Mouse (Mus musculus): Measurements from ENCODE around the gene Bbs9. TPM values are rescaled to one million over a fixed set of nuclear protein-coding genes. Genes with fewer than 3 reads are reported as not detected.

The Bbs9 gene
- polyA plus RNA-seq, 1 experiment: 17.9 TPM

DNA sequence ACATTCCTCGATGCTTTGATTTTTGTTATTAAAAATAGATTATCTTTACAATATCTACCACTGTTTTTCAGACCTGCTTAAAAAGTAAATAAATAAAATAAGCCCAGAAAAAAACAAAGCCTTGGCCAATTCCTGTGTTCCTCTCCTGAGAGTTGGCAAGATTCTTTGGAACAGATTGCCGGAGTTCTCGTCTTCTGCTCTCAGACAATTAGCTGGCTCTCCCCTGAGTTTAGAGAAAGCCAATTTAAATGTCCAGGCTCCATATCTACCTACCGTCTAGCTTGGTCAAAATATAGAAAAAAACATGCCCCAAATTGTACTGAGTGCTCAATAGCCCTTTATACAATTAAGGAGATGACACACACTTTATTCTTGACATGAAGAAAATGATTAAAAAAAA is 284.9 kb downstream of the Bbs9 start:
- Histone ChIP-seq H3K9me3 (replicated peaks; ENCODE audit: control insufficient read depth, insufficient read depth, low read length, poor library complexity, severe bottlenecking) (no peaks in the 10 kb centered on the region), H3K4me3 (ENCODE audit: low read depth, low read length) (no peak overlapping the region), H3K27me3 (ENCODE audit: control insufficient read depth, insufficient read depth, low read length, poor library complexity, severe bottlenecking) (no peaks in the 10 kb centered on the region), H3K27ac (ENCODE audit: insufficient read depth, low read length) (no peak overlapping the region), H3K9ac (ENCODE audit: low read depth, poor library complexity, severe bottlenecking) (no peak overlapping the region), H3K36me3 (ENCODE audit: control insufficient read depth, insufficient read depth, low read length, poor library complexity, severe bottlenecking) (no peaks in the 10 kb centered on the region), H3K4me1 (ENCODE audit: control insufficient read depth, insufficient read depth, low read length) (no peaks in the 10 kb centered on the region)
- TF ChIP-seq CTCF (IDR thresholded peaks at IDR 0.05; ENCODE audit: low read depth, low read length) (no peak), POLR2A (IDR thresholded peaks at IDR 0.05; ENCODE audit: insufficient read depth, low read length) (no peak), EP300 (IDR thresholded peaks at IDR 0.05; ENCODE audit: insufficient read depth, low read depth, low read length) (no peak)

DNA sequence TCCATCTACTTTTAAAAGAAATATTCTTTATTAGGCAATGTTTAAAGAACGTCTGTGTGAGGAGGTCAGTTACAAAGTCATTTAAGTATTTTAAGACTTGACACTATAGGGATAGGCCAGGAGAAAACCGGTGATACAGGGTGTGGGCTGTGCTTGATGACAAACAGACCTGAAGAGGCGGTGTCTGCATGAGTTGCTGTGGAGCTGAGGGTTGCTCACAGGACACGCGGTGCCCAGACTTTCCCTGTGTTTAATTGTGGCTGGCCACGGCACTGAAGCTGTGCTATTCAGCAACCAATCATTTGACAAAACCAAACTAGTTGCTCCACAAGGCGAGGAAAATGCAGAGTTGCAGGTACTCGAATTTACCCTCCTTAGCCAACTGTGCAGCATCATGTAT is 286.0 kb downstream of the Bbs9 start:
- H3K4me3 ChIP-seq (ENCODE audit: low read depth, low read length): no peak overlapping the region
- no peaks in the 10 kb centered on the region for H3K9me3 ChIP-seq (replicated peaks; ENCODE audit: control insufficient read depth, insufficient read depth, low read length, poor library complexity, severe bottlenecking)
- H3K9ac ChIP-seq (ENCODE audit: low read depth, poor library complexity, severe bottlenecking): no peak overlapping the region
- no peak overlapping the region for H3K27ac ChIP-seq (ENCODE audit: insufficient read depth, low read length)
- TF ChIP-seq CTCF (IDR thresholded peaks at IDR 0.05; ENCODE audit: low read depth, low read length) (no peak), EP300 (IDR thresholded peaks at IDR 0.05; ENCODE audit: insufficient read depth, low read depth, low read length) (no peak), POLR2A (IDR thresholded peaks at IDR 0.05; ENCODE audit: insufficient read depth, low read length) (no peak)
- H3K36me3 ChIP-seq (ENCODE audit: control insufficient read depth, insufficient read depth, low read length, poor library complexity, severe bottlenecking): no peaks in the 10 kb centered on the region
- no peaks in the 10 kb centered on the region for H3K27me3 ChIP-seq (ENCODE audit: control insufficient read depth, insufficient read depth, low read length, poor library complexity, severe bottlenecking)
- H3K4me1 ChIP-seq (ENCODE audit: control insufficient read depth, insufficient read depth, low read length): no peaks in the 10 kb centered on the region

- TF ChIP-seq EP300 (IDR thresholded peaks at IDR 0.05; ENCODE audit: insufficient read depth, low read depth, low read length) (no peak), CTCF (IDR thresholded peaks at IDR 0.05; ENCODE audit: low read depth, low read length) (no peak), POLR2A (IDR thresholded peaks at IDR 0.05; ENCODE audit: insufficient read depth, low read length) (no peak)
Observed at GRCm38 (mm10) chr9:22765618-22766220, 290.2 kb downstream of the Bbs9 start.

GRCm38 (mm10) chr9:22767154-22767553 is 291.6 kb downstream of the Bbs9 start:
- no peaks in the 10 kb centered on the region for H3K36me3 ChIP-seq (ENCODE audit: control insufficient read depth, insufficient read depth, low read length, poor library complexity, severe bottlenecking)
- no peaks in the 10 kb centered on the region for H3K9me3 ChIP-seq (replicated peaks; ENCODE audit: control insufficient read depth, insufficient read depth, low read length, poor library complexity, severe bottlenecking)
- no peak overlapping the region for H3K9ac ChIP-seq (ENCODE audit: low read depth, poor library complexity, severe bottlenecking)
- H3K27ac ChIP-seq (ENCODE audit: insufficient read depth, low read length): no peak overlapping the region
- H3K4me3 ChIP-seq (ENCODE audit: low read depth, low read length): no peak overlapping the region
- no peak for TF ChIP-seq POLR2A (IDR thresholded peaks at IDR 0.05; ENCODE audit: insufficient read depth, low read length)
- no peak for TF ChIP-seq EP300 (IDR thresholded peaks at IDR 0.05; ENCODE audit: insufficient read depth, low read depth, low read length)
- TF ChIP-seq CTCF (IDR thresholded peaks at IDR 0.05; ENCODE audit: low read depth, low read length): no peak
- no peaks in the 10 kb centered on the region for H3K27me3 ChIP-seq (ENCODE audit: control insufficient read depth, insufficient read depth, low read length, poor library complexity, severe bottlenecking)
- no peaks in the 10 kb centered on the region for H3K4me1 ChIP-seq (ENCODE audit: control insufficient read depth, insufficient read depth, low read length)

More at GRCm38 (mm10) chr9:22765618-22766220, 290.2 kb downstream of the Bbs9 start:
- Histone ChIP-seq H3K27me3 (ENCODE audit: control insufficient read depth, insufficient read depth, low read length, poor library complexity, severe bottlenecking) (no peaks in the 10 kb centered on the region), H3K4me3 (ENCODE audit: low read depth, low read length) (no peak overlapping the region), H3K9ac (ENCODE audit: low read depth, poor library complexity, severe bottlenecking) (no peak overlapping the region), H3K4me1 (ENCODE audit: control insufficient read depth, insufficient read depth, low read length) (no peaks in the 10 kb centered on the region), H3K36me3 (ENCODE audit: control insufficient read depth, insufficient read depth, low read length, poor library complexity, severe bottlenecking) (no peaks in the 10 kb centered on the region), H3K27ac (ENCODE audit: insufficient read depth, low read length) (no peak overlapping the region), H3K9me3 (replicated peaks; ENCODE audit: control insufficient read depth, insufficient read depth, low read length, poor library complexity, severe bottlenecking) (no peaks in the 10 kb centered on the region)

- no peak overlapping the region for H3K27ac ChIP-seq (ENCODE audit: insufficient read depth, low read length)
- H3K4me3 ChIP-seq (ENCODE audit: low read depth, low read length): no peak overlapping the region
- no peaks in the 10 kb centered on the region for H3K36me3 ChIP-seq (ENCODE audit: control insufficient read depth, insufficient read depth, low read length, poor library complexity, severe bottlenecking)
- no peaks in the 10 kb centered on the region for H3K4me1 ChIP-seq (ENCODE audit: control insufficient read depth, insufficient read depth, low read length)
- H3K27me3 ChIP-seq (ENCODE audit: control insufficient read depth, insufficient read depth, low read length, poor library complexity, severe bottlenecking): no peaks in the 10 kb centered on the region
- no peaks in the 10 kb centered on the region for H3K9me3 ChIP-seq (replicated peaks; ENCODE audit: control insufficient read depth, insufficient read depth, low read length, poor library complexity, severe bottlenecking)
- no peak overlapping the region for H3K9ac ChIP-seq (ENCODE audit: low read depth, poor library complexity, severe bottlenecking)
- TF ChIP-seq EP300 (IDR thresholded peaks at IDR 0.05; ENCODE audit: insufficient read depth, low read depth, low read length): no peak
- TF ChIP-seq POLR2A (IDR thresholded peaks at IDR 0.05; ENCODE audit: insufficient read depth, low read length): no peak
- no peak for TF ChIP-seq CTCF (IDR thresholded peaks at IDR 0.05; ENCODE audit: low read depth, low read length)
Observed at GRCm38 (mm10) chr9:22767860-22768259, 292.3 kb downstream of the Bbs9 start.

GRCm38 (mm10) chr9:22771785-22772184 is 296.3 kb downstream of the Bbs9 start:
- Histone ChIP-seq H3K27me3 (ENCODE audit: control insufficient read depth, insufficient read depth, low read length, poor library complexity, severe bottlenecking) (no peaks in the 10 kb centered on the region), H3K9ac (ENCODE audit: low read depth, poor library complexity, severe bottlenecking) (no peak overlapping the region), H3K4me1 (ENCODE audit: control insufficient read depth, insufficient read depth, low read length) (no peaks in the 10 kb centered on the region), H3K27ac (ENCODE audit: insufficient read depth, low read length) (no peak overlapping the region), H3K36me3 (ENCODE audit: control insufficient read depth, insufficient read depth, low read length, poor library complexity, severe bottlenecking) (no peaks in the 10 kb centered on the region), H3K4me3 (ENCODE audit: low read depth, low read length) (no peak overlapping the region), H3K9me3 (replicated peaks; ENCODE audit: control insufficient read depth, insufficient read depth, low read length, poor library complexity, severe bottlenecking) (no peaks in the 10 kb centered on the region)
- no peak for TF ChIP-seq POLR2A (IDR thresholded peaks at IDR 0.05; ENCODE audit: insufficient read depth, low read length)
- TF ChIP-seq EP300 (IDR thresholded peaks at IDR 0.05; ENCODE audit: insufficient read depth, low read depth, low read length): no peak
- TF ChIP-seq CTCF (IDR thresholded peaks at IDR 0.05; ENCODE audit: low read depth, low read length): no peak

Measured in ES-Bruce4 (cell line).